Mouse (Mus musculus) myocyte (in vitro differentiated cells): ENCODE measurements at regions not wholly inside any gene's neighbourhood (a gene's known extent, or its start where the extent isn't known, plus 50 kb on each side); places are given as distances from the start of the nearest gene placed in this dataset.

Source experiments
- H3K27me3 ChIP-seq: one replicate; pipeline ENCODE4 v1.6.1; 2011; ENCODE audit not compliant: control insufficient read depth, insufficient read depth, insufficient read length
- H3K36me3 ChIP-seq: one replicate; pipeline ENCODE4 v1.6.1; 2011; ENCODE audit not compliant: control insufficient read depth, insufficient read depth
- H3K4me2 ChIP-seq: one replicate; pipeline ENCODE4 v1.6.1; 2011; ENCODE audit warnings: low read depth, control low read depth
- H3K4me3 ChIP-seq: one replicate; pipeline ENCODE4 v1.5.1; 2011; ENCODE audit warnings: mild to moderate bottlenecking, control low read depth, moderate library complexity
- H3K79me2 ChIP-seq: one replicate; pipeline ENCODE4 v1.6.1; 2011; ENCODE audit not compliant: control insufficient read depth, insufficient read depth
- H3ac ChIP-seq: one replicate; pipeline ENCODE4 v1.6.1; 2011; ENCODE audit not compliant: control insufficient read depth, insufficient read length
- CEBPB ChIP-seq: IDR thresholded peaks from 2 replicates; pipeline ENCODE4 v1.6.1; 2011; ENCODE audit warnings: mild to moderate bottlenecking, moderate library complexity; ENCODE audit not compliant: poor library complexity, insufficient read depth, severe bottlenecking
- E2F4 ChIP-seq: IDR thresholded peaks from one replicate; pipeline ENCODE4 v1.6.1; 2011; ENCODE audit warnings: mild to moderate bottlenecking, control low read depth, moderate library complexity; ENCODE audit not compliant: insufficient read depth
- MAX ChIP-seq: IDR thresholded peaks from one replicate; pipeline ENCODE4 v1.6.1; 2011; ENCODE audit warnings: low read depth, mild to moderate bottlenecking, control low read depth
- MYOD1 ChIP-seq, 3 experiments: IDR thresholded peaks; one replicate each; pipeline ENCODE4 v1.6.1; 2011; ENCODE audit warnings: control low read depth in 2 of 3, low read depth in 2 of 3, mild to moderate bottlenecking in 2 of 3, moderate library complexity in 1 of 3; ENCODE audit not compliant: insufficient read length in 2 of 3, control insufficient read depth in 1 of 3
- MYOG ChIP-seq, 3 experiments: IDR thresholded peaks; one replicate each; pipeline ENCODE4 v1.6.1; 2011; ENCODE audit warnings: control low read depth in 2 of 3, low read depth in 2 of 3, mild to moderate bottlenecking in 2 of 3; ENCODE audit not compliant: insufficient read length in 2 of 3, control insufficient read depth in 1 of 3, insufficient read depth in 1 of 3
- POLR2A ChIP-seq: IDR thresholded peaks from one replicate; pipeline ENCODE4 v1.6.1; 2011; ENCODE audit warnings: low read depth, mild to moderate bottlenecking, control low read depth, moderate library complexity; ENCODE audit not compliant: insufficient read length
- POLR2AphosphoS2 ChIP-seq: IDR thresholded peaks from one replicate; pipeline ENCODE4 v1.6.1; 2011; ENCODE audit warnings: low read depth, control low read depth; ENCODE audit not compliant: insufficient read length
- REST ChIP-seq: IDR thresholded peaks from one replicate; pipeline ENCODE4 v1.6.1; 2011; ENCODE audit warnings: mild to moderate bottlenecking, control low read depth, moderate library complexity; ENCODE audit not compliant: insufficient read depth, insufficient read length
- SRF ChIP-seq: IDR thresholded peaks from one replicate; pipeline ENCODE4 v1.6.1; 2011; ENCODE audit warnings: low read depth; ENCODE audit not compliant: control insufficient read depth, insufficient read length
- TCF12 ChIP-seq: IDR thresholded peaks from one replicate; pipeline ENCODE4 v1.6.1; 2011; ENCODE audit warnings: mild to moderate bottlenecking, control low read depth; ENCODE audit not compliant: poor library complexity, insufficient read depth, severe bottlenecking
- TCF3 ChIP-seq: IDR thresholded peaks from one replicate; pipeline ENCODE4 v1.6.1; 2011; ENCODE audit warnings: low read depth, control low read depth; ENCODE audit not compliant: insufficient read length
- USF1 ChIP-seq: IDR thresholded peaks from one replicate; pipeline ENCODE4 v1.6.1; 2011; ENCODE audit warnings: low read depth, mild to moderate bottlenecking, control low read depth, moderate library complexity

- no peak overlapping the region for H3ac ChIP-seq
- H3K79me2 ChIP-seq: no peaks in the 10 kb centered on the region
- TF ChIP-seq CEBPB (no peak), E2F4 (no peak), MYOG (IDR thresholded peaks at IDR 0.05; ENCODE audit: control insufficient read depth in 1 of 3, insufficient read depth in 1 of 3, insufficient read length in 2 of 3, low read depth in 2 of 3) (no peak), POLR2A (no peak)
- H3K27me3 ChIP-seq: no peaks in the 10 kb centered on the region
- no peak overlapping the region for H3K4me3 ChIP-seq
- no peaks in the 10 kb centered on the region for H3K36me3 ChIP-seq
- no peak overlapping the region for H3K4me2 ChIP-seq
Measured at GRCm38 (mm10) chr1:98713809-98714208, 292.9 kb downstream of the Slco6d1 start.

GRCm38 (mm10) chr1:98714307-98714706 lies 293.4 kb downstream of the Slco6d1 start:
- Histone ChIP-seq H3K79me2 (no peaks in the 10 kb centered on the region), H3K36me3 (no peaks in the 10 kb centered on the region), H3K4me2 (no peak overlapping the region), H3ac (no peak overlapping the region), H3K4me3 (no peak overlapping the region), H3K27me3 (no peaks in the 10 kb centered on the region)
- no peak for TF ChIP-seq SRF
- TF ChIP-seq E2F4: no peak
- no peak for TF ChIP-seq MYOG (IDR thresholded peaks at IDR 0.05; ENCODE audit: control insufficient read depth in 1 of 3, insufficient read depth in 1 of 3, insufficient read length in 2 of 3, low read depth in 2 of 3)
- TF ChIP-seq POLR2AphosphoS2: no peak
- TF ChIP-seq CEBPB: no peak
- TF ChIP-seq REST: no peak
- TF ChIP-seq POLR2A: no peak

- TF ChIP-seq USF1 (no peak), TCF3 (no peak), SRF (no peak), E2F4 (no peak), REST (no peak), MYOD1 (IDR thresholded peaks at IDR 0.05; ENCODE audit: control insufficient read depth in 1 of 3, insufficient read length in 2 of 3, low read depth in 2 of 3) (no peak), MYOG (IDR thresholded peaks at IDR 0.05; ENCODE audit: control insufficient read depth in 1 of 3, insufficient read depth in 1 of 3, insufficient read length in 2 of 3, low read depth in 2 of 3) (no peak), TCF12 (no peak), CEBPB (no peak), POLR2AphosphoS2 (no peak), POLR2A (no peak), MAX (no peak)
- H3K79me2 ChIP-seq: no peaks in the 10 kb centered on the region
- no peaks in the 10 kb centered on the region for H3K27me3 ChIP-seq
- no peak overlapping the region for H3ac ChIP-seq
- H3K4me3 ChIP-seq: no peak overlapping the region
- H3K4me2 ChIP-seq: no peak overlapping the region
- no peaks in the 10 kb centered on the region for H3K36me3 ChIP-seq
Measured at GRCm38 (mm10) chr1:98720595-98720994, 299.7 kb downstream of the Slco6d1 start.

- Histone ChIP-seq H3K4me3 (no peak overlapping the region), H3ac (no peak overlapping the region), H3K79me2 (no peaks in the 10 kb centered on the region), H3K27me3 (no peaks in the 10 kb centered on the region), H3K4me2 (no peak overlapping the region), H3K36me3 (no peaks in the 10 kb centered on the region)
- no peak for TF ChIP-seq MYOG (IDR thresholded peaks at IDR 0.05; ENCODE audit: control insufficient read depth in 1 of 3, insufficient read depth in 1 of 3, insufficient read length in 2 of 3, low read depth in 2 of 3)
- no peak for TF ChIP-seq E2F4
- TF ChIP-seq MAX: no peak
- TF ChIP-seq SRF: no peak
Measured at GRCm38 (mm10) chr1:98727354-98728015, 306.6 kb downstream of the Slco6d1 start.

- no peaks in the 10 kb centered on the region for H3K36me3 ChIP-seq
- no peaks in the 10 kb centered on the region for H3K27me3 ChIP-seq
- no peak overlapping the region for H3K4me3 ChIP-seq
- TF ChIP-seq TCF3 (no peak), USF1 (no peak), MYOD1 (IDR thresholded peaks at IDR 0.05; ENCODE audit: control insufficient read depth in 1 of 3, insufficient read length in 2 of 3, low read depth in 2 of 3) (no peak), CEBPB (no peak), TCF12 (no peak), POLR2A (no peak), REST (no peak), MYOG (IDR thresholded peaks at IDR 0.05; ENCODE audit: control insufficient read depth in 1 of 3, insufficient read depth in 1 of 3, insufficient read length in 2 of 3, low read depth in 2 of 3) (no peak), E2F4 (no peak), MAX (no peak), POLR2AphosphoS2 (no peak), SRF (no peak)
- no peak overlapping the region for H3ac ChIP-seq
- no peak overlapping the region for H3K4me2 ChIP-seq
- no peaks in the 10 kb centered on the region for H3K79me2 ChIP-seq
Measured at GRCm38 (mm10) chr1:98748886-98749285, 328.0 kb downstream of the Slco6d1 start.
